Mouse (Mus musculus): ENCODE data around the gene Ppp1r14a. TPM values are rescaled to one million over a fixed set of nuclear protein-coding genes. Genes with fewer than 3 reads are reported as not detected.

Ppp1r14a gene
- polyA plus RNA-seq, 1 experiment from 2014 or later: 162 TPM

DNA sequence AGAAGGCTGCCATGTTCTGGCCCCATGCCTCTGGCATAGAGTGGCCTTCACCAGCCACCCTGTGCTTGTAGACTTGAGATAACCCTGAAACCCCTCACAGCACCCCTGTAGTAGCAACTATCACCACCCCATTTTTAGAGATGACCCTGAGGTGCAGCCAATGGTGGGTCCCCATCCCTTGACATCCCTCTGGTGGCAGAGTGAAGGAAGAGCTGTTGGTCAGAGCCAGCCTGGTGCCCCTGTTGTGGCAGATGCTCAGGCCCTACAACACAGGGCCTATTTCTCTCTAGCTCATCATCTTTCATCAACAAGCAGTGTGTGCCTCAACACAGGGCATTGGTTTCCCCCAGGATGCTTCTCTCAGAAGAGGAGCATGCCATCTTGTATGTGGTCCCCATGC, 46.2 kb downstream of the Ppp1r14a start:
- no peak for ATAC-seq (ENCODE audit: low read depth)
- Histone ChIP-seq H3K4me1 (replicated peaks; ENCODE audit: control insufficient read depth, insufficient read depth, low read length) (peaks cover 2% of the 10 kb centered on the region; the same call in 1 of the 2 replicates), H3K27me3 (ENCODE audit: control insufficient read depth, insufficient read depth, low read depth, low read length) (no peaks in the 10 kb centered on the region), H3K9ac (ENCODE audit: low read length) (no peak overlapping the region), H3K9me3 (ENCODE audit: control insufficient read depth, low read length) (no peaks in the 10 kb centered on the region), H3K27ac (ENCODE audit: low read length) (no peak overlapping the region), H3K36me3 (ENCODE audit: control insufficient read depth, insufficient read depth, low read length) (peaks cover 26% of the 10 kb centered on the region), H3K4me2 (ENCODE audit: low read depth, low read length) (no peak overlapping the region), H3K4me3 (ENCODE audit: low read length) (no peak overlapping the region)

DNA sequence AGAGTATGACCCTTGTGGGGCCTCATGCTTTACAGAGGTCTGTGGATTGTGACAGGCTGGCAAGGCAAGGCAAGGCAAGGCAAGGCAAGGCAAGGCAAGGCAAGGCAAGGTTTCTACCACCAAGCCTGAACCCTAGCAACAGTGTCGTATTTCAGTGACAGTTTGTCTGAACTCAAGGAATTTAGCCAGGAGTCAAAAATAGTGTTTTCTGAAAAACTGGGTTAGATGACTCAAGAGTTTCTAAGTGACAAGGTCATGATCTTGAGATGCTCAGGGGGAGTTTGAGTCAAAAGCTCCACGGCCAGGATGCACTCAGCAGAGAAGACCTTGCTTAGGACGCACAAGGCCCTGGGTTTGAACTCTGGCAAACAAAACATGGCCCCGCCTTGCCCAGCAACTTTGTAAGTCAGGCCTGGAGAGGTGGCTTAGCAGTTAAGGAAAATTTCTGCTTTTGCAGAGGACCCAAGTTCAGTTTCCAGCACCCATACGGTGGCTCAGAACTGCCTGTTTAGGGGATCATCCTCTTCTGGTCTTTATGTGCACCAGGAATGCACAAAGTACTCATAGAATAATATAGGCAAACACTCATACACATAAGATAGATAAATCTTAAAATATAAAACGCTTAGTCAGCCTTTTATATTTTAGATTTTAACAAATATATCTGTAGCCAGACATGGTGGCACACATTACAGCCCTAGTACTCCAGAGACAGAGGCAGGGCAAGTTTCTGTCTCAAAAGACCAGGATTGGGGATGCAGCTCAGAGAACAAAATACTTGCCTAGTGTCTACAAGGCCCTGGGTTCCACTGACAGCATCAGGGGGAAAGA, 46.9 kb downstream of the Ppp1r14a start:
- no peaks in the 10 kb centered on the region for H3K27me3 ChIP-seq (ENCODE audit: control insufficient read depth, insufficient read depth, low read depth, low read length)
- H3K27ac ChIP-seq (ENCODE audit: low read length): no peak overlapping the region
- H3K9ac ChIP-seq (ENCODE audit: low read length): no peak overlapping the region
- H3K4me2 ChIP-seq (ENCODE audit: low read depth, low read length): no peak overlapping the region
- no peak overlapping the region for H3K4me3 ChIP-seq (ENCODE audit: low read length)
- whole genome bisulfite sequencing: 69% methylated on average over 6 of the region's 6 CpGs
- peaks cover 22% of the 10 kb centered on the region for H3K36me3 ChIP-seq (ENCODE audit: control insufficient read depth, insufficient read depth, low read length)
- H3K9me3 ChIP-seq (ENCODE audit: control insufficient read depth, low read length): no peaks in the 10 kb centered on the region
- ATAC-seq (ENCODE audit: low read depth): no peak
- peaks cover 2% of the 10 kb centered on the region; the same call in 1 of the 2 replicates for H3K4me1 ChIP-seq (replicated peaks; ENCODE audit: control insufficient read depth, insufficient read depth, low read length)

DNA sequence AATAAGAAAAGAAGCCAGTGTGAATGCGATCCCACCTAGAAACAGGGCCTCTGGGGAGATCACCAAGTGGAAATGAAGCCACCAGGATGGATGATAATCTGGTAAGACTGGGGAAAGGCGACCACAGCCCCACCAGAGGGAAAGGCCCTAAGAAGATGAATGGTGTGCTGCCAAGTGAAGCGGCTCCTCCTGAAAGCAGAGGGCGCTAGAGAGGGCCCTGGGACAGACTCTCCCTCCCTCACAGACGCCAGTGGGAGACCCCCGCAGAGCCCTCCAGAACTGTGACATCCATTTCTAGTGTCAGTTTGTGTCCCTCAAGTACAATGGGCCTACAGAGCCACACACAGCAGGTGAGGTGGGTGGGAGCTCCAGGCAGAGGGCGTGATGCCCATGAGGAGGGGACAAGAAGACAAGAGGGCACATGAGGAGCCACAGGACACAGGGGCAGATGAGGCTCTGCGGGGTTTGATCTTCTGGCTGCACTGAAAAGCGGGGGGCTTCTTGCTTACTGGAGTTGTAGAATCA, 47.7 kb downstream of the Ppp1r14a start:
- Histone ChIP-seq H3K4me1 (replicated peaks; ENCODE audit: control insufficient read depth, insufficient read depth, low read length) (peaks cover 2% of the 10 kb centered on the region; the same call in 1 of the 2 replicates), H3K27me3 (ENCODE audit: control insufficient read depth, insufficient read depth, low read depth, low read length) (no peaks in the 10 kb centered on the region), H3K9me3 (ENCODE audit: control insufficient read depth, low read length) (no peaks in the 10 kb centered on the region), H3K4me2 (ENCODE audit: low read depth, low read length) (no peak overlapping the region), H3K4me3 (ENCODE audit: low read length) (no peak overlapping the region), H3K36me3 (ENCODE audit: control insufficient read depth, insufficient read depth, low read length) (peaks cover 16% of the 10 kb centered on the region), H3K27ac (ENCODE audit: low read length) (no peak overlapping the region), H3K9ac (ENCODE audit: low read length) (no peak overlapping the region)
- no peak for ATAC-seq (ENCODE audit: low read depth)
- 73% methylated on average over 9 of the region's 9 CpGs for WGBS

DNA sequence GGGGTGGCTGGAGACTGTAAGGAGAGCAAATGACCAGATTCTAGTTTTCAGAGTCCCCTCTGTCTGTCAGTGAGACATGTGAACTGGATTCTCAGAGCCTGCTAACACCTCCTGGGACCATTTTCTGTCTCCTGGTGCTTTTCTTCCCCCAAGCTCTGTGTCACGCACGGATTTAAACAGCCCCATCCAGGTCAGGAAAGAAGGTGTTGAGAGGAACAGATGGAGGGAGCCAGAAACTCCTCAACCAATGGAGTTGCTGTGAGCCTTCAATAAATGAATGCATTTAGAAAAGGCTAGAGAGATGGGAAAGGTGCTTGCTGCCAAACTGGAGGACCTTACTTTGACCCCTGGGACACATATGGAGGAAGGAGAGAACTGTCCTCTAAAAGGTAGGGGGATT, 48.7 kb downstream of the Ppp1r14a start:
- H3K27ac ChIP-seq (ENCODE audit: low read length): no peak overlapping the region
- H3K4me1 ChIP-seq (replicated peaks; ENCODE audit: control insufficient read depth, insufficient read depth, low read length): peaks cover 2% of the 10 kb centered on the region; the same call in 1 of the 2 replicates
- no peak overlapping the region for H3K4me3 ChIP-seq (ENCODE audit: low read length)
- H3K4me2 ChIP-seq (ENCODE audit: low read depth, low read length): no peak overlapping the region
- ATAC-seq (ENCODE audit: low read depth): no peak
- H3K27me3 ChIP-seq (ENCODE audit: control insufficient read depth, insufficient read depth, low read depth, low read length): no peaks in the 10 kb centered on the region
- H3K9me3 ChIP-seq (ENCODE audit: control insufficient read depth, low read length): no peaks in the 10 kb centered on the region
- WGBS: 89% methylated on average over 2 of the region's 2 CpGs
- H3K36me3 ChIP-seq (ENCODE audit: control insufficient read depth, insufficient read depth, low read length): peaks cover 9% of the 10 kb centered on the region
- H3K9ac ChIP-seq (ENCODE audit: low read length): no peak overlapping the region

DNA sequence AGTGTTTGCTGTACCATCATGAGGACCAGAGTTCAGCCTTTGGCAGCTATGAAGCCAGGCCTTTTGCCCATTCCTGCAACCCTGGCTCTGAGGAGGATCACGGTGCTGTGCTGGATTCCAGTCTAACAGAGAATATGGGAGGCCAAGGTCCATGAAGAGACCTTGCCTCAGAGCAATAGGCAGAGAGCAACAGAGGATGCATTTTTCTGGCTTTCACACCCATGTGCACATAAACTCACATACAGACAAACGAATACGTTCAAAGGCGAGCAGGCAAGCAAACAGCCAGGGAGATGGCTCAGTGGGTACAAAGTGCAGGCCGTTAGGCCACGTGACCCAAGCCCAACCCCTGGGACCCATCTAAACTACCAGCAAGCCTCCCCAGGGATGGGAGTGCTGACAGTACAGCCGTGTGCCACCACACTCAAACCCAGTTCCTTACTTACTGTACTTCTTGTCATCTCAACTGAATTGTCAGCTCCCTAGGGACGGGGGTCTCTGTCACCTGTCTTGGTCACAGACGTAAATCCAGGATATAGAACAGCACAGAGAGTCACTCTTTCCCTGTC, 49.3 kb downstream of the Ppp1r14a start:
- 76% methylated on average over 9 of the region's 9 CpGs for WGBS
- peaks cover 9% of the 10 kb centered on the region for H3K36me3 ChIP-seq (ENCODE audit: control insufficient read depth, insufficient read depth, low read length)
- H3K9me3 ChIP-seq (ENCODE audit: control insufficient read depth, low read length): no peaks in the 10 kb centered on the region
- H3K27ac ChIP-seq (ENCODE audit: low read length): no peak overlapping the region
- H3K4me3 ChIP-seq (ENCODE audit: low read length): no peak overlapping the region
- ATAC-seq (ENCODE audit: low read depth): no peak
- H3K4me1 ChIP-seq (replicated peaks; ENCODE audit: control insufficient read depth, insufficient read depth, low read length): peaks cover 2% of the 10 kb centered on the region; the same call in 1 of the 2 replicates
- H3K27me3 ChIP-seq (ENCODE audit: control insufficient read depth, insufficient read depth, low read depth, low read length): no peaks in the 10 kb centered on the region
- no peak overlapping the region for H3K4me2 ChIP-seq (ENCODE audit: low read depth, low read length)
- no peak overlapping the region for H3K9ac ChIP-seq (ENCODE audit: low read length)

DNA sequence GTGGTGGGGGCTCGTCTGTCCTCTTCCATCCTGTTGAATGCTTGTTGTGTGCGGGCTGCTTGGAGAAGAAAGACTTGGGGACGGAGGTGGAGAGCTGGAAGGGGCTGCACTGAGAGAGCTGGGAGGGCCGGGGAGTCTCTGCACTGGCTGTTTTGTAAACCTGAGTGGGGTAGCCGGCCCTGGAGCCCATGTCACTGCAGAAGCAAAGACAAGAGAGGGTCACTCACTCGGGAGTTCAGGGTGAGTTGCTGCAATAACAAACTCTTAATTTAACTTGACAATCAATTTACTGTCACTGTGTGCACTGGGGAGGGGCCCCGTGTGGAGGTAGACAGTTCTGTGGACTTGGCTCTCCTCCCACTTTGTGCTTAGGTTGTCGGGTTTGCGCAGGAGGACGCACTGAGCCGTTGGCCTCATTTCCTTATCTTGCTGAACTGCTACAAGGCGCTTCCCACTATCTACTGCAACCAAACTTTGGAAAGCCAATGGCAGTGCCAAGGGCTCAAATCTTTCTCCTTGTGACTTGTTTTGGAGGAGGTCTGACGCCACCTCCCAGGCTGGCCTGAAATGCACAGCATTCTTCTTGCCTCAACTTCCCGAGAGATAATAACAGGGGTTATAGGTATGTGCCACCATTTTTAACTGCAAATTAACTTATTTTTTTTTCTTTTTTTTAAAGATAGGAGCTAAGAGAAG, 50.0 kb downstream of the Ppp1r14a start:
- H3K4me1 ChIP-seq (replicated peaks; ENCODE audit: control insufficient read depth, insufficient read depth, low read length): 0 out of 2 replicates have a peak, but pooled peaks cover 2% of the 10 kb centered on the region
- H3K4me2 ChIP-seq (ENCODE audit: low read depth, low read length): no peak overlapping the region
- no peak for ATAC-seq (ENCODE audit: low read depth)
- 46% methylated on average over 14 of the region's 14 CpGs for WGBS
- H3K9ac ChIP-seq (ENCODE audit: low read length): no peak overlapping the region
- peaks cover 9% of the 10 kb centered on the region for H3K36me3 ChIP-seq (ENCODE audit: control insufficient read depth, insufficient read depth, low read length)
- no peaks in the 10 kb centered on the region for H3K9me3 ChIP-seq (ENCODE audit: control insufficient read depth, low read length)
- H3K27me3 ChIP-seq (ENCODE audit: control insufficient read depth, insufficient read depth, low read depth, low read length): no peaks in the 10 kb centered on the region
- no peak overlapping the region for H3K27ac ChIP-seq (ENCODE audit: low read length)
- no peak overlapping the region for H3K4me3 ChIP-seq (ENCODE audit: low read length)

DNA sequence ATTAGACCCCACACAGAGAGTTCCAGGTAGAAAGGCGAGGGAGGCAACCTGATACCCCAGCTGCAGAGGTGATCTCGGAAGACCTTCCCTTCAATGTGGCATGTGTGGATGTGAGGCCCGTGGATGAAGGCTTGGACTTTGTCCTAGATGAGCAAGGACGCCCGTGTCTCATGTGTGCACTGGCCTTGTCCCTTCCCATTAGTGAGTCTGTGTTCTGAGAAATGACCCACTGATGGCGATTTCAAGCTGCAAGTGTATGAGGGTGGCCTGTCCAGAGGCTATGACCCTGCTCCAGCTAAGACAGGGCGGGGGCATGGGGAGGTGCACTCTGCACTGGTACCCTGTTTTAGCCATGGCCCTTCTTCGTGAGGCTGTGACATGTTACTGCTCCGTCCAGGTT, 51.1 kb downstream of the Ppp1r14a start:
- ATAC-seq (ENCODE audit: low read depth): no peak
- no peaks in the 10 kb centered on the region for H3K4me1 ChIP-seq (replicated peaks; ENCODE audit: control insufficient read depth, insufficient read depth, low read length)
- no peaks in the 10 kb centered on the region for H3K27me3 ChIP-seq (ENCODE audit: control insufficient read depth, insufficient read depth, low read depth, low read length)
- no peak overlapping the region for H3K4me3 ChIP-seq (ENCODE audit: low read length)
- no peak overlapping the region for H3K9ac ChIP-seq (ENCODE audit: low read length)
- no peak overlapping the region for H3K4me2 ChIP-seq (ENCODE audit: low read depth, low read length)
- H3K9me3 ChIP-seq (ENCODE audit: control insufficient read depth, low read length): no peaks in the 10 kb centered on the region
- H3K36me3 ChIP-seq (ENCODE audit: control insufficient read depth, insufficient read depth, low read length): peaks cover 9% of the 10 kb centered on the region
- 80% methylated on average over 9 of the region's 9 CpGs for WGBS
- no peak overlapping the region for H3K27ac ChIP-seq (ENCODE audit: low read length)

DNA sequence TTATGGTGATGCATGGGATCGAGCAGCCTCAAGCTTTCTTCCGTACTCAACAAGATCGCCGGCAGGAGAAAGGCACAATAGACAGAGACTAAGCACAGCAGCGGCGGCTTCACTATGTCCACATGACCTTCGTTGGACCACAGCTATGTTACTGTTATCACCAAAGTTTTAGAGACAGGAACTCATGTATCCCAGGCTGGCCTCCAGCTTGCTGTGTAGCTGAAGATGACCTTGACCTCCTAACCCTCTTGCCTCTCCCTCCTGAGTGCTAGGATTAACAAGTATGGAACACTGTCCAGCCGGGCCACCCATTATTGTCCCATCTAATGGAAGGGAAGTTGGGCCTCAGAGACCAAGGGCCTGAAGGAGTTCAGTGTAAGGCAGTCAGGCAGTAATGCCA, 51.7 kb downstream of the Ppp1r14a start:
- H3K4me3 ChIP-seq (ENCODE audit: low read length): no peak overlapping the region
- H3K9ac ChIP-seq (ENCODE audit: low read length): no peak overlapping the region
- H3K9me3 ChIP-seq (ENCODE audit: control insufficient read depth, low read length): no peaks in the 10 kb centered on the region
- H3K36me3 ChIP-seq (ENCODE audit: control insufficient read depth, insufficient read depth, low read length): peaks cover 10% of the 10 kb centered on the region
- no peak overlapping the region for H3K27ac ChIP-seq (ENCODE audit: low read length)
- ATAC-seq (ENCODE audit: low read depth): no peak
- H3K4me1 ChIP-seq (replicated peaks; ENCODE audit: control insufficient read depth, insufficient read depth, low read length): no peaks in the 10 kb centered on the region
- 86% methylated on average over 8 of the region's 8 CpGs for WGBS
- H3K4me2 ChIP-seq (ENCODE audit: low read depth, low read length): no peak overlapping the region
- no peaks in the 10 kb centered on the region for H3K27me3 ChIP-seq (ENCODE audit: control insufficient read depth, insufficient read depth, low read depth, low read length)

DNA sequence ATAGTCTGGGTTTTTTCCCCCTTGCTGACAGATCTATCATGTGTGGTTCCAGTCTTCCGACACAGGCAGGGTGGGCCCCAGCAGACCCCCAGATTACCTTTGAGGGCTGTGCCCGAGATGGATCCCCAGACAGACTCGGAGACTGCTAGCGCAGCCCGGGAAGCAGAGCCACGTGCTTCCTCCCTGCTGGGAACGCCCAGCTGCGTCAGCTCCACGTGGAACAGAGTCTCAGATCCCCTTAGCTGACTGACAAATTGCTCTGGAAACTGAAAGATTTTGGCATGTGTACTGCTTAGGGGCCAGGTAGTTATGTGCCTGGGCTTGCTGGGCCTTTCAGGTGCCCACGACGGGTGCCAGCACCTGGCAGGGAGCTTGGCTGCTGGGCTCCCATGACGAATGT, 52.6 kb downstream of the Ppp1r14a start:
- H3K4me1 ChIP-seq (replicated peaks; ENCODE audit: control insufficient read depth, insufficient read depth, low read length): no peaks in the 10 kb centered on the region
- no peak overlapping the region for H3K9ac ChIP-seq (ENCODE audit: low read length)
- ATAC-seq (ENCODE audit: low read depth): no peak
- H3K9me3 ChIP-seq (ENCODE audit: control insufficient read depth, low read length): no peaks in the 10 kb centered on the region
- peaks cover 9% of the 10 kb centered on the region for H3K36me3 ChIP-seq (ENCODE audit: control insufficient read depth, insufficient read depth, low read length)
- H3K4me2 ChIP-seq (ENCODE audit: low read depth, low read length): no peak overlapping the region
- no peak overlapping the region for H3K4me3 ChIP-seq (ENCODE audit: low read length)
- H3K27me3 ChIP-seq (ENCODE audit: control insufficient read depth, insufficient read depth, low read depth, low read length): no peaks in the 10 kb centered on the region
- WGBS: 68% methylated on average over 12 of the region's 12 CpGs
- no peak overlapping the region for H3K27ac ChIP-seq (ENCODE audit: low read length)

Measured in lung, embryonic 16.5 days (tissue).